Mouse (Mus musculus) left cerebral cortex, adult 2 months (tissue): ENCODE measurements at regions not wholly inside any gene's neighbourhood (a gene's known extent, or its start where the extent isn't known, plus 50 kb on each side); places are given as distances from the start of the nearest gene placed in this dataset.

ENCODE experiments used
- DNase-seq, 2 experiments: peaks; one replicate each; pipeline ENCODE4 v3.0.0; 2021 to 2022; ENCODE audit warnings: low spot score in 2 of 2, mixed read lengths in 1 of 2; ENCODE audit errors: extremely low spot score in 1 of 2
- H3K27ac ChIP-seq: fragments of 200-600 bp; 2 replicates; pipeline ENCODE4 v1.8.1; 2022
- H3K4me3 ChIP-seq: fragments of 200-600 bp; 2 replicates; pipeline ENCODE4 v1.8.1; 2022
- CTCF ChIP-seq: fragments of 200-600 bp; IDR thresholded peaks from 2 replicates; pipeline ENCODE4 v1.8.1; 2022; ENCODE audit warnings: antibody characterized with exemption, mild to moderate bottlenecking, moderate library complexity
- intact Hi-C: fragments of 180-260 bp; cut with DNase I; formaldehyde crosslinking; loops from one replicate; pipeline ENCODE4 v1.15.1; 2025

DNA sequence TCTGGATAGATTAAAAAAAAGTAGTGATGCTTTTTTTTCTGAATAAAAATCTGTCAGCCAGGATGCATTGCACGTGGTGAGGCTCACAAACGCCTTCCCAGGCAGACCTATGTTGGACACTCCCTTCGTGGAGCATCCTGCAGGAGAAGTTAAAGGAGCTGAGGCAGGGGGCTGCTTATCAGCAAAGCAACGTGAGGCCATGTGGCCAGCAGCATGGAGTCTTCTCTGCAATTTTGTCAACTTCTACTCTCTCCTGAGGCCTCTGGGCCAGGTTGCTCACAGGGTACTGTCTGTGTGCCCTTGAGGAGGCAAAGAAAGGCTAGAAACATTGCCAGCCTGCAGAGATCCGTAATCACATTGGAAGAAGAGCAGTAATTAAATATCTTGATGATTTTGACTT, 140.0 kb upstream of the Gm17728 start:
- TF ChIP-seq CTCF: no peak
- Histone ChIP-seq H3K4me3 (no peak overlapping the region), H3K27ac (no peak overlapping the region)
- intact Hi-C loops: no loop called here
- no peak for DNase-seq

DNA sequence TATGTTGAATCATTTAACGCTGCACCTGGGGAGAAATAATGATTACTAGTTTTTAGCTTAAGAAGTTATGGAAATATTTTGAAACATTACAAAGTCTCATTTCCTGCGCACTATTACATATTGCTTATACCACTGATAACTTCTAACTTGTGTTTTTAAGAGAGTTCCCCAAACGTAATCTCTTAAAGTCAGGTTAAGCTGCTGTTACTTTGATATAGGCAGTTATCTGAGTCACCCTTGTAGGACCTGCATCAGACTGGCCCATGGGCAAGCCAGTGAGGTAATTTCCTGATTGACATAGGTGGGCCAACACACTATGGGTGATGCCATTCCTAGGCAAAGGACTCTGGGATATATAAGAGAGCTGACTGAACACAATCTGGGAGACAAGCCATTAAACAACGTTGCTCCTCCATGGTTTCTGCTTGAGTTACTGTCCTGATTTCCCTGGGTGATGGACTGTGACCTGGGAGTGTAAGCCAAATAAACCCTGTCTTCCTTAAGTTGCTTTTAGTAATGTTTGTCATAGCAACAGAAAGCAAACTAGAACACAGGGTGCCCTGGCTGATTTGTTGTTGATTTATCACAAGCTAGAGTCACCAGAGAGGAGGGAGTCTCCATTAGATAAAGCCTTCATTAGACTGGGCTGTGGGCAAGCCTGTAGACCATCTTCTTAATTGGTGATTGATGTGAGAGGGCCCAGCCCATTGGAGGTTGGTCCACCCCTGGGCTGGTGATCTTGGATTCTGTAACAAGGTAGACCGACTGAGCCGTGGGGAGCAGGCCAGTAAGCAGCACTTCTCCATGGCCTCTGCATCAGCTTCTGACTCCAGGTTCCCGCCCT, 139.3 kb upstream of the Gm17728 start:
- intact Hi-C loops: no loop called here
- Histone ChIP-seq H3K27ac (no peak overlapping the region), H3K4me3 (no peak overlapping the region)
- TF ChIP-seq CTCF: no peak
- DNase-seq: no peak

DNA sequence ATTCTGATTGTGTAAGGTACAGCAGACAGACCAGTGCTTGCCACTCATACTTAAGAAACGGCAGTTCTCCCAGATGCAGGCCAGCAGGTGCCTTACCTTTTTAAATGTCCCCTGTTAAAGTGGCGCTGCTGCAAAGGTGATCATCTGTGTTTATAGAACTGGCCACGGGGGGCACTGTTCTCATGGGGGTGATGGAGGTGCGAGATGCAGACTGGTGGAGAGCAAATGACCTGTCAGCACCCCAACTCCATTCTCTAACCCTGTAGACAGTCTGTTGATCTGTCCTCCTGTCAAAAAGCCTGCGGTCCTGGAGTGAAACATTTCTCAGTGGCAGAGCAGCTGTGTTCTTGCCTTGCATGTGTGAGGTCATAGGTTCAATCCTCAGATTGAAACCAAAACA, 135.4 kb upstream of the Gm17728 start:
- intact Hi-C loops: no loop called here
- DNase-seq: no peak
- no peak; the same call in 1 of the 2 replicates for TF ChIP-seq CTCF
- Histone ChIP-seq H3K4me3 (no peak overlapping the region), H3K27ac (no peak overlapping the region)

DNA sequence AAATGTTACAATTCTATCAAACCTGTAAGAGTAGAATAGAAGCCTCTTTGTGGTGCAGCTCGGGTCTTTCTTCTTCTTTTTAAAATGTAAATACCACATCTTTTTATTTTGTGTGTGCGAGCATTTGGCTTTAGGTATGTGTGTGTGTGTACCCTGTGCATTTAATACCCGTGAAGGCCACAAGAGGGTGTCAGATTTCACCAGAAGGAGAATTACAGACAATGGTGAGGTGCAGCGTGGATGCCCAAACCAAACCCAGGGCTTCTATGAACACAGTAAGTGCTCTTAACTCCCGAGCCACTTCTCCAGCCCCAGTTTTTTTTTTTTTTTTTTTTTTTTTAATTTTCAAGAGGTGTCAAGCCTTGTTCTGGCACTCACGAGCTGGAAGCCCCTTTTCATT, 135.0 kb upstream of the Gm17728 start:
- Histone ChIP-seq H3K4me3 (no peak overlapping the region), H3K27ac (no peak overlapping the region)
- intact Hi-C loops: no loop called here
- TF ChIP-seq CTCF: no peak; the same call in 1 of the 2 replicates
- no peak for DNase-seq

DNA sequence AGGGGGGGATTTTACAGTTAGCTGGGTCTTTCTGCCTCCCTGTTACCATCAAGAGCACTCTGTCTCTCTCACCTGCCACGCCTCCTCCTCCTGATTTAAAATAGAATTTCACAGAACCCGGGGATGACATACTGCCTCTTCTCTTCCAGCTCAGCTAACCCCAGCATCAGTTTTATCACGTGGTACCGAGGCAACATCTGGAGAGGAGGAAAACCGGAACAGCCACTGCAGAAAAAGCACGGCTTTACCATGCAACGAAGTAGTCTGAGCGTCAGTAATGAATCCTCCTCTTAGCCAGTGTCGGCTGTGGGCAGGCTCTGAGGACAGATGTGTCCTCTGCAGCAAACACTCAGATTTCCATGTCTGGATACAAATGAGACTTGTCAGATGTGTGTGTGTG, 134.2 kb upstream of the Gm17728 start:
- DNase-seq: peak in 1 of 2 experiments; percentile 23
- H3K27ac ChIP-seq: no peak overlapping the region
- intact Hi-C loops: no loop called here
- TF ChIP-seq CTCF: no peak
- H3K4me3 ChIP-seq: no peak overlapping the region

DNA sequence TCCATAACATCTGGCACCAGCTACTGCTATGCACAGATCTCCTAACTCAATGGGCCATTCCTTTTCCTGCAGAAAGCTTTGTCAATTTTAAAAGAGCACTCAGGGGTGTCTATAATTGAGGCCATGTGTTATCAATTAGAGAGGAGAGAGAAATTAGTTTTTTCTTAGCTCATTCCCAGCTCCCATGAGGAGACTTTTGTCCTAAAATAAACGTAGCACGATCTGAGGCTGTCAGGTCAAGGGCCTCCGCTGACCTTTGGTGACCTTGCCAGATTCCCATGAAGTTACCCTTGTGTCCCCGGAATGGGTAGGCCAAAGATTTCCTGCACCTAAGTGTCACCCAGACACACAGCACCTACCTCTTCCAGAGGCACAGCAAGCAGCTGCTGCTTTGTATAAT, 130.3 kb upstream of the Gm17728 start:
- intact Hi-C loops: no loop called here
- TF ChIP-seq CTCF: no peak
- Histone ChIP-seq H3K27ac (no peak overlapping the region), H3K4me3 (no peak overlapping the region)
- DNase-seq: no peak

DNA sequence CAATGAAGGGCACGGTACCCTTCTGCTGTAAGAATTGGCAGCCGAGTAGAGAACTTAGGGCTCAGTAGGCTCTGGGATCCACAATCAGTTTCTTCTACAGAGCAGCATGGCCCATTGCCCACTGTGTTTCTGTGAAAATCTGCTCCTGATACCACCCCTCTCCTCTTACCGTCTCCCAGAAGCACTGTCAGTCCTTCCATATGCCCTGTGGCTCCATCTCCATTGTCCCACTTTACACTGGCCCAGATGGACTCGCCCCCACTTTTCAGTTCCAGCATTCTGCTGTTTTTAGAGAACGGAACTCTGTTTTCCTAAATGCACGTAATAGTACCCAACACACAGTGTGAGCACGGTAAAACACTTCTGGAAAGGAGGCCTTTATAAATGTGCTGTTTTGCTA, 129.6 kb upstream of the Gm17728 start:
- Histone ChIP-seq H3K4me3 (no peak overlapping the region), H3K27ac (peak overlapping the region; percentile 24; the same call in 1 of the 2 replicates)
- intact Hi-C loops: loop anchor here (2.0 kb wide), 1 partner anchor 57 kb away; no protein-coding TSS in a partner anchor
- peak in 1 of 2 experiments; percentile 28 for DNase-seq
- no peak for TF ChIP-seq CTCF

DNA sequence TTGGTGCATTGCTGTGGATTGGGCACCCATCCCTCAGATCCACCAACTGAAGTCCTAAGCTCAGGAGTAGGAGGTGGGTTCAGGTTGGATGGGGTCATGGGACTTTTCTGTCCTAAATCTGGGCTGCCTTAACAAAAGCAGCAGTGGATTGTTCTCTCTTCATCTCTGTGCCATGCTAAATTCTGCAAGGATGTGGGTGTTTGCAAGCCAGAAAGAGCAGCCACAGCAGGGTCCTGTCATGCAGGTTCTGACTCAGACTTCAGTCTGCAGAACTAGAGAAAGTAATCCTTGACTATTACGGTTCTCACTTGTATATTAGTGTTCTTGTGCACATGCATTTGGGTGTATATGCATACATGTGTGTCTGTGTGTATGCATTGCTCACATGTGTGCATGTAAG, 125.5 kb upstream of the Gm17728 start:
- intact Hi-C loops: no loop called here
- H3K4me3 ChIP-seq: no peak overlapping the region
- H3K27ac ChIP-seq: no peak overlapping the region
- no peak for TF ChIP-seq CTCF
- DNase-seq: peak in 1 of 2 experiments; percentile 17

DNA sequence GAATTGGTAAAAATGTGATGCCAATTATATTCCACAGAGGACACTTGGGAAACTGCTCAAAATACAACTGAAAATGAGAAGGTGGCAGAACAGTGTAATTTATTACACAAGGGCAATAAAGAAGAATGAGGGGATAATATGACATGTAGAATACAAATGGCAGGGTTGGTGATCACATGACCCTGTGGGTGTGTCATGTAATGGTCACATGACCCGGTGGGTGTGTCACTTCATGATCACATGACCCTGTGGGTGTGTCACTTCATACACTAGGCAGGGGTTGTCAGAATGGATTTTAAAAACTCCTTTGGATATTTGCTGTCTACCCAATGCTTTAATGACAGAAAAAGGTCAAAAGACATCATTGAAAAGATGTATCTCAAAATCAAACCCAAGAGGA, 123.6 kb upstream of the Gm17728 start:
- intact Hi-C loops: no loop called here
- TF ChIP-seq CTCF: no peak
- no peak for DNase-seq
- H3K27ac ChIP-seq: no peak overlapping the region
- no peak overlapping the region for H3K4me3 ChIP-seq

DNA sequence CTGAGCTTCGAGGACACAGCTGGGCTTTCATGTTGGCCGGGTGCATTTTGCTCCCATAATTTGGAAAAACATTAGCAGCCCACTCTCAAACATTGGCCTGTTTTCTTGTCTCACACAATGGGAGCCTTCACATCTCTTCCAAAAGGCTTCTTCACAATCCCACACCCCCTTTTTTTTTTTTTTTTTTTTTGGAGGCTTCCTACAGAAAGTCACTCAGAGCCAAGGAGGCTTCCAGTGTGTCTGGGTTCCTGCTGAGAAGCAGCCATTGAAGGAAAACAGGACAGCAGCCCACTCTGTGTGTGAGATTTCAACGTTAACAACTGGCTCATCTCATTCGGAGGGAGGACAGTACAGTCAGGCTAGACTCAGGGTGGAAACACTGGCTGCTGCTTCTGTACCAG, 120.8 kb upstream of the Gm17728 start:
- Histone ChIP-seq H3K27ac (no peak overlapping the region; the same call in 1 of the 2 replicates), H3K4me3 (no peak overlapping the region)
- no peak for TF ChIP-seq CTCF
- peak in 1 of 2 experiments; percentile 28 for DNase-seq
- intact Hi-C loops: loop anchor here (5.0 kb wide), 2 partner anchors 129 to 1016 kb away; partner anchors contain the start of gene Qk

DNA sequence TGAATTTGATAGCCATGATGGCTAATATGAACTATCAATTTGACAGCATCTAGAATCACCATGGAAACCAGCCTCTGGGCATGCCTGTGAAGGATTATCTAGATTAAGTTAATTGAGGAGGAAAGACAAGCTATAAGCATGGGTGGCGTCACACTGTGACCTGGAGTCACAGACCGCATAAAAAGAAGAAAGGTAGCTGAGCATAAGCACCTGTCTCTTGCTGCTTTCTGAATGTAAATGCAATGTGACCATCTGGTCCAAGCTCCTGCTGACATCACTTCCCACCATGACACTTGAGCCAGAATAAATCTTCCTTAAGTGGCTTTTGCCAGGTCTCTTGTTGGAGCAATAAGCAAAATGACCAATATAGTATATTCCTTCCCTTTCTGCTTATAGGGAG, 113.4 kb upstream of the Gm17728 start:
- TF ChIP-seq CTCF: no peak
- intact Hi-C loops: no loop called here
- no peak for DNase-seq

DNA sequence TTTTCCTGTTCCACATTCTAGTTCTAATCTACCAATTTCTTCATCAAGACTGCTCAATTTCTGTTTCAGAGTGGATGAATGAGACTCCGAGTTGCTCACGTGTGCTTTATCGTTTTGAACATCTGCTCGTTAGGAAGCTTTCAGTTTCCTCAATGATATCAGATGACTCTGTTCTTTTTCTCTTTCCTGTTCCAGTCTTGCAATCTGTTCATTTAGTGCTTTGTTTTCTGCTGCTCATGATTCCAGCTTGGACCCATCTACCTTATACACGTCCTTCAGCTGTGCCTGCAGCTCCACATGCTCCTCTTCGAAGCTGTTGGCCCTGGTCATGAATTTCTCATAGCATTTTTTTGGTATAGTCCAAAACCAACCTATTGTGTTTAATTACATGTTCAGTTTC, 99.1 kb upstream of the Gm17728 start:
- Histone ChIP-seq H3K4me3 (no peak overlapping the region), H3K27ac (no peak overlapping the region)
- DNase-seq: no peak
- intact Hi-C loops: no loop called here
- no peak for TF ChIP-seq CTCF

More for the DNA sequence above, 113.4 kb upstream of the Gm17728 start:
- Histone ChIP-seq H3K4me3 (no peak overlapping the region), H3K27ac (no peak overlapping the region)

DNA sequence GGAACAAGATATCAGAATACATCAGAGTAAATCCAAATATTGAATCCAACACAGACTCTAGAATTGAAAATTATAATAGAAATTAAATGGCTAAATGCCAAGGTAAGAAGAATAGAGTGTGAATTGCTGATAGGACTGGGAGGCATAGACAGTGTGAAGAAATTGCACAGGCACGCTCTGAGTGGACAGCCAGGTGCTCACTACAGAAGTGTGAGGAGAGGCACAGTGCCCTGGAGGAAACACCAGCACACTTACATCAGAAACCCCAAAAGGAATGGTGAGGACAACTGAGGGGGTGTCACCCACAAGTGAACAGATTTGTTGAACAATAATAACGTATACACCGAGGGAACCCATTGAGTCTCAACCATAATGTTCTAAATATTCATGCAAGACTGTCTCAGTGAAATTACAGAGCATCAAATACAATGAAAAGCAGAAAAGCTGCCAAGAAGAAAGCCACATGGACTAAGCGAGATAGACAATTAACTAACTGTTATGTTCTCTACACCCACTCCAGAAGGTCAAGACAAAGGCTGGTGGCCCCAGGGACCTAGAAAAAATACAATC, 92.9 kb upstream of the Gm17728 start:
- no peak overlapping the region for H3K27ac ChIP-seq
- DNase-seq: no peak
- no peak for TF ChIP-seq CTCF
- intact Hi-C loops: no loop called here
- H3K4me3 ChIP-seq: no peak overlapping the region
